Mouse (Mus musculus) forebrain, embryonic 13.5 days (tissue): ENCODE results near the gene Atxn10. TPM values are rescaled to one million over a fixed set of nuclear protein-coding genes. Genes with fewer than 3 reads are reported as not detected.

Experiments
- polyA plus RNA-seq: library from polyadenylated mRNA; unstranded; fragments of >200 nt; fragmentation: Nextera tagmentation; extraction: Ambion mirVana; gene quantifications from 2 replicates; pipeline ENCODE4 v1.2.1, GENCODE M21; 2015

The Atxn10 gene
- polyA plus RNA-seq, 1 experiment from 2014 or later, result 465 TPM

Other genes starting within 250 kb of the Atxn10 start
- gene Smc1b, start 204.3 kb upstream of the Atxn10 start, polyA plus RNA-seq, result 0.13 and 0.21 TPM in 2 replicates
- gene Ribc2, start 204.2 kb upstream of the Atxn10 start, polyA plus RNA-seq, result 0.65 and 0.78 TPM in 2 replicates
- gene Fbln1, start 130.3 kb upstream of the Atxn10 start, polyA plus RNA-seq, result 62.1 and 63.3 TPM in 2 replicates
- not detected in 2 replicates for gene 7530416G11Rik, start 167.0 kb downstream of the Atxn10 start, polyA plus RNA-seq
- gene Wnt7b, start 246.2 kb downstream of the Atxn10 start, polyA plus RNA-seq, result 84.0 and 92.2 TPM in 2 replicates